Mouse (Mus musculus) brain, adult 2 months (tissue): ENCODE measurements around the gene Rere.
A peak's percentile ranks its signal among the peaks of the same experiment; 100 is the strongest.
"Not testable (repeated sequence)": the region's sequence is repeated elsewhere in the genome, so short reads cannot be mapped to it uniquely, and the experiment has no call there.

Experiments
- DNase-seq: peaks from one replicate; pipeline ENCODE4 v3.0.0; 2011; ENCODE audit warnings: low read depth, low spot score

Gene Rere

GRCm38 (mm10) chr4:150546296-150546695 is 264.9 kb downstream of the Rere start:
- DNase-seq: not testable (repeated sequence)

- no peak for DNase-seq
These were observed 267.9 kb downstream of the Rere start for GRCm38 (mm10) chr4:150549393-150549792.

- DNase-seq: no peak
These were observed 268.7 kb downstream of the Rere start for GRCm38 (mm10) chr4:150549989-150550716.

GRCm38 (mm10) chr4:150551390-150551789 is 269.9 kb downstream of the Rere start:
- DNase-seq: peak; percentile 71

GRCm38 (mm10) chr4:150552751-150553600 is 271.5 kb downstream of the Rere start:
- peak; percentile 58 for DNase-seq

- no peak for DNase-seq
These were observed 274.3 kb downstream of the Rere start for GRCm38 (mm10) chr4:150555783-150556182.

- peak; percentile 96 for DNase-seq
These were observed 275.2 kb downstream of the Rere start for GRCm38 (mm10) chr4:150556382-150557221.

GRCm38 (mm10) chr4:150557289-150557688 is 275.8 kb downstream of the Rere start:
- DNase-seq: not testable (repeated sequence)

- no peak for DNase-seq
These were observed 276.5 kb downstream of the Rere start for GRCm38 (mm10) chr4:150557976-150558375.

- no peak for DNase-seq
These were observed 278.1 kb downstream of the Rere start for GRCm38 (mm10) chr4:150559514-150559913.

- DNase-seq: no peak
These were observed 281.8 kb downstream of the Rere start for GRCm38 (mm10) chr4:150563281-150563680.

- no peak for DNase-seq
These were observed 284.7 kb downstream of the Rere start for GRCm38 (mm10) chr4:150566193-150566592.

GRCm38 (mm10) chr4:150568318-150569134 is 287.1 kb downstream of the Rere start:
- DNase-seq: no peak

GRCm38 (mm10) chr4:150569135-150569833 is 287.8 kb downstream of the Rere start:
- DNase-seq: peak; percentile 80

- peak; percentile 71 for DNase-seq
These were observed 288.6 kb downstream of the Rere start for GRCm38 (mm10) chr4:150569834-150570571.

GRCm38 (mm10) chr4:150570793-150571192 is 289.3 kb downstream of the Rere start:
- DNase-seq: no peak

- no peak for DNase-seq
These were observed 290.8 kb downstream of the Rere start for GRCm38 (mm10) chr4:150572104-150572691.

- no peak for DNase-seq
These were observed 291.5 kb downstream of the Rere start for GRCm38 (mm10) chr4:150572938-150573337.
